Mouse (Mus musculus) thymus, adult 2 months (tissue): ENCODE measurements at regions not wholly inside any gene's neighbourhood (a gene's known extent, or its start where the extent isn't known, plus 50 kb on each side); places are given as distances from the start of the nearest gene placed in this dataset.

Experiments
- CTCF ChIP-seq: fragments of 200-500 bp; IDR thresholded peaks from 2 replicates; pipeline ENCODE4 v1.5.1; 2012; ENCODE audit warnings: mild to moderate bottlenecking, control low read depth, low read length, moderate library complexity, borderline replicate concordance; ENCODE audit not compliant: control insufficient read depth, poor library complexity, insufficient read depth; ENCODE audit errors: extremely low read depth
- POLR2A ChIP-seq: fragments of 200-500 bp; IDR thresholded peaks from 2 replicates; pipeline ENCODE4 v1.6.1; 2012; ENCODE audit warnings: mild to moderate bottlenecking, low read length, control low read depth, moderate library complexity; ENCODE audit not compliant: control insufficient read depth, poor library complexity, insufficient read depth; ENCODE audit errors: extremely low read depth

DNA sequence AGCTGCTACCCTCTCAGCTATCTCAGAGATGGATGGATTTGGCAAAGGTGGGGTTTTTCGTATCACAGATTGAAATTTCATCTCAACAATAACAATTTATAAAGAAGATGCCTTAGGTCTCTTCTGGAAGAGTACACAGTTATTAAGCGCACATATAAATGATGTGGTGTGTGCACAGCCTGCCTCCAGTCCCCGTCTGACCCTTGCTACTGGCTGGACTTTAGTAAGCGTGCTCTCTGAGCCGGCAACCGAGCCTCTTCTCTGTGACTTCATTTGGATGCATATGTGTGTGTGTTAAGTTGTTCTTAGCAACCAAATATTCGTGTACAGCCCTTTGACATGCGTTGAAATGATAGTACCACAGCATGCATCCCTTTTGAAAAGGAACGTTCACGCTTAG, 145.5 kb upstream of the Kctd3 start:
- TF ChIP-seq CTCF, result no peak
- TF ChIP-seq POLR2A, result no peak
